Mouse (Mus musculus) gastrocnemius, adult 2 months (tissue): ENCODE results near the gene Sik2. TPM values are rescaled to one million over a fixed set of nuclear protein-coding genes. Genes with fewer than 3 reads are reported as not detected.

ENCODE experiments used
- DNase-seq: peaks from one replicate; pipeline ENCODE4 v3.0.0; 2022
- H3K27ac ChIP-seq: fragments of 200-600 bp; 2 replicates; pipeline ENCODE4 v1.8.1; 2022; ENCODE audit warnings: mild to moderate bottlenecking
- H3K4me3 ChIP-seq: fragments of 200-600 bp; 2 replicates; pipeline ENCODE4 v1.8.1; 2022; ENCODE audit warnings: mild to moderate bottlenecking, moderate library complexity
- CTCF ChIP-seq: fragments of 200-600 bp; IDR thresholded peaks from 2 replicates; pipeline ENCODE4 v1.8.1; 2022; ENCODE audit warnings: antibody characterized with exemption, mild to moderate bottlenecking, moderate library complexity
- intact Hi-C: fragments of 180-260 bp; cut with DNase I; formaldehyde crosslinking; loops from one replicate; pipeline ENCODE4 v1.15.1; 2025
- total RNA-seq, 2 experiments: library from RNA; stranded (reverse); gene quantifications; 2 replicates each; pipeline ENCODE4 v1.2.3; 2021

The Sik2 gene
- total RNA-seq, 2 experiments from 2014 or later, result 17.9 to 25.2 TPM

DNA sequence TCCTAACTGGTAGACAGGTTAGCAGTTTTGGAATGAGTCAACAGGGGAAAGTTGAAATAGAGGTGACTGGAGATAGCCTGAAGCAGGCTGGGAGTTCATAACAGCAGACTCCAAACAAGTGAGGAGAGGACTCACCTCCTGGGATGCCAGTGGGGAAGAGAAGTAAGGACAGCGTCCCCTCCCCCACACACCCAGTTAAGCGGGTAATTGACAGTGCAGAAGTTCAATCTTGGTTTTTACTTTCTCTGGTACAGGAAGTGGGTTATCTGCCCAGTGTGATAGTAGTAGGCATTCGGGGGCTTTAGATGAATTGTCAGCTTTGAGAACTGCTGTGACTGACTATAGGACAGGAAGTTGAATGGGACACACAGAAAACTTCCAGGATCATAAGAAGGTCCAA is 11.5 kb upstream of the Sik2 start:
- intact Hi-C loops, result no loop called here
- Histone ChIP-seq H3K27ac (no peak overlapping the region), H3K4me3 (no peak overlapping the region)
- DNase-seq, result no peak
- TF ChIP-seq CTCF, result no peak

DNA sequence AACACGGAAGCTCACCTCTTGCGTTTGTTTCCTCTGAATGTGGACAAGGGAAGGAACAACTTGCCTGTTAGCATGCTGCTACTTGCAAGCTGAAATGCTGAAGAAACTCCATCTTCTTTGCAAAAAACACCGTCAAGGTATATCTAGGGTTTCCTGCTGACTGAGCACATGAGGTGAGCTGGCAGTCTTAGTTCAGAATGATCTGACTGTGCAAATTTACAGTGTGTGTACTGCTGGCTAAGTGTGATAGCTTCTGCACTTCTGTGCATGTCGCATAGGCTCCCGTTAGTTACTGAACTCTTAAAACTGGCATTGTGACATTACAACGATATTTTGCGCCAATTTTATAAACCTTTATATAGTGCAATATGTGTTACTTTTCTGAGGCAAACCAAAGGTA is 10.8 kb upstream of the Sik2 start:
- TF ChIP-seq CTCF, result no peak
- intact Hi-C loops, result no loop called here
- H3K27ac ChIP-seq, result no peak overlapping the region
- no peak overlapping the region for H3K4me3 ChIP-seq
- no peak for DNase-seq

DNA sequence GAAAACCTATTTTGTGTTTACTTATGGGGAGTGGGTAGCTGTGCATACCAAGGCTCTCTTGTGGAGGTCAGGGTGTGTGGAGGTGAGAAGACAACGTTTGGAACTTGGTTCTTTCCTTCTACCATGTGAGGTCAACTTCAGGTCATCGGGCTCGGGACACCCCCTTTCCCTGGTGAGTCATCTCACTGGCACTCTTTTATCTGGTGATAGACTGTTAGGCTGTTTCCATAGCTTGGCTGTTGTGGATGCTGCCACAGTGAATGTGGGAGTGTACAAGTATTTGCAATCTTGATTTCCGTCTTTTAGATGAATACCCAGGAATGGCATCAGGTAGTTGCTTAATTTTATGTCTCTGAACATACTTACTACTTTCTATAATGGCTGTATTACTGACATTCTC is 6.9 kb upstream of the Sik2 start:
- intact Hi-C loops, result no loop called here
- no peak overlapping the region for H3K27ac ChIP-seq
- TF ChIP-seq CTCF, result no peak
- H3K4me3 ChIP-seq, result no peak overlapping the region
- no peak for DNase-seq

DNA sequence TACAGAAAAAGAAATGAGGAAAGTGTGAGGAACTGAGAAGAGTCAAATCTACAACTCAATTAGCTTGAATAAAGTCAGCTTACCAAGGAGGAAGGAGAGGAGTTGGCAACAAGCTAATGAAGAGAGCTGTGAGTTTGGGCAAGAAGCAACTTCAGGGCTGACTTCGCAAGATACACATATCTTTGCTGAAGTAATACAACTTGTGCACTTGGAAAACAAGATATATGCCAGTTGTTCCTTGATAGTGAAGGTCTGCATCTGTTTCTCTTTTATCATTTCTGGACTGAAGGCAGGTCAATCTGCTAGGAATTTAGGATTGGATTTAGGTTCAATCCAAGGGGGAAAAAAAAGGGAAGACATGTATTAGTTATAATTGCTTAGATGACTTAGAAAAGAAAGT is 4.8 kb upstream of the Sik2 start:
- intact Hi-C loops, result no loop called here

DNA sequence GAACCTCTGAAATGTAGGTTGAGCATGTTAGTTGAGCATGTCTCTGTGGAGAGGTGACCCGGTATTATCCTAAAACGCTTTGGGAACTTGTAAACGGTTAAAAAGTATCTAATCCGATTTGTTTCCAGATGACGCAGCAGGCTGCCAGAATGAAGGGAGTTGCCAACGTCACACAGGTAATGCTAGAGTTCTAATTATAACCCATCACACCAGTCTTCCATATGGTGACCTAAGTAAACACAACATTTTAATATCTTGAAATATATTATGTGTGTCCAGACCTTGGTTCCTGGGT is 730 bp upstream of the Sik2 start:
- intact Hi-C loops, result loop anchor here (1.0 to 2.0 kb wide), 2 partner anchors 160 to 207 kb away; no protein-coding TSS in a partner anchor
- DNase-seq, result peak; percentile 22

More for the DNA sequence above, 4.8 kb upstream of the Sik2 start:
- Histone ChIP-seq H3K27ac (no peak overlapping the region), H3K4me3 (no peak overlapping the region)
- TF ChIP-seq CTCF, result no peak
- no peak for DNase-seq

DNA sequence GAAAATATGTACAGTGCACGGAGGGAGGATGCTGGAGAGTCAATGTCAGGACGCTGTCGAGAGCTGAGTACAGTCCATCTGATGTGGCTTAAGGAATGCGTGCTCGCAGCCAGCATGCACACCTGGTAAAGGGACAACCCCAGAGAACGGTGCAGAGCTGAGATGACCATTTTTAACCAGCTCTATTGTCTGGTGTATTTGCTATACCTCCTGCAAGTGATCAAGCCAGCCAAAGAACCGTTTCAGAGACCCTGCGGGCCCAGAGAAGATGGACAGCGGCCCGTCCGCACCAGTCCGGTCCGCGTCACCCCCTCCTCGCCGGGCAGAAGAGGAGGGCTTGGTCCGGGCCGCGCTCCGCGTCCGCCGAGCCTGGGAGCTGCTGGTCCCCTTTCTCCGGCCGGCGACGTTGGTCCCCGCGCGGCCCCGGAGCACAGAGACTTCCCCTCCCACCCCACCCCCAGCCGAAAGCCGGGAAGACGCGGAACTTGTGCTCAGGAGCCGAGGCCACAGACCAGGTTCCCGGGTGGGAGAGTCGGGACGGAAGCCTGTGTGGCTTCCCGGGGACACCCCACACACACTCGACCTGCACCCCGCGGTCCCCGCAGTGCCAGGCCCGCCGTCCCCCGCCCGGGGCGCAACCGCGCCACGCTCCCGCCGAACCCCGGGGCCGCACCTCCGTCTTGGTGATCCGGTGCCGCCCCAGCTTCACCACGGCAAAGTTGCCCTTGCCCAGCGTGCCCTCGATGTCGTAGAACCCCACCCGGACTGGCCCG is 619 bp downstream of the Sik2 start:
- H3K4me3 ChIP-seq, result peak overlapping the region; percentile 92
- no peak for TF ChIP-seq CTCF
- DNase-seq, result no peak
- intact Hi-C loops, result loop anchor here (2.0 kb wide), 1 partner anchor 205 kb away; no protein-coding TSS in a partner anchor
- H3K27ac ChIP-seq, result peak overlapping the region; percentile 99

More for the DNA sequence above, 730 bp upstream of the Sik2 start:
- no peak overlapping the region; the same call in 1 of the 2 replicates for H3K27ac ChIP-seq
- TF ChIP-seq CTCF, result no peak
- H3K4me3 ChIP-seq, result peak overlapping the region; percentile 92

DNA sequence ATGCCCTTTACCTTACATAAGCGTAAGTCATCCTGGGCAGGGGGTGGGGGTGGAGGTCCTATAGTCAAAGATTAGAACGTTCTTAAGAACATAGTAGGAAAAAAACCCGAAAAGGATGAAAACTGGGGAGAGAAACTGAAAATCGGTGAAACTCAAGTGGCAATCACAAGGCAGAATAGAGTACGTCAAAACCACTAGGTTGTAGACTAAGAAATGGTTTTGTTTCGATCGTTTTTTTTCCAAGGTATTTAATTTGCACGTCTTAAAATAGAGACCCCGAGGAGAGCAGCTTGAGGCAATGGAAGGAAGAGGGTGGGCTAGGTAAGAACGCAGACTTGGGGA is 1.2 kb downstream of the Sik2 start:
- H3K4me3 ChIP-seq, result peak overlapping the region; percentile 92
- TF ChIP-seq CTCF, result no peak
- no peak for DNase-seq
- intact Hi-C loops, result loop anchor here (1.0 to 2.0 kb wide), 2 partner anchors 121 to 205 kb away; no protein-coding TSS in a partner anchor
- peak overlapping the region; percentile 99 for H3K27ac ChIP-seq

DNA sequence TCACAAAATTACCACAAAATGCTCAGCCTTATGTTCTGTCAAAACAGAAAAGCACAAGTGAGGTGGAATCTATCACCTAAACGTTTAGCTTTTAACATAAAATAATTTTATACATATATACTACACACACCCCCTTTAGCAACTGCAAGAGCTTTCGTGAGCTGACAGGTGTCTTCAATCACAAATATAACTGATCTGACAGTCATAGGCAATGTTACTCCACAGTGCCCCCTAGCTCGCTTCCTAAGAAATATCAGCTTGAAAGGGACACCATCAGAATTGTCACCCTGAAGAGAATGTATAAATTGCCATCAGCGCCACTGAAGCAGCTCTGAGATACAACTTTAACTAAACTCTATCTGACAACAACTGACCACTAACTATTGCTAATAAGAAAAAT is 2.0 kb downstream of the Sik2 start:
- intact Hi-C loops, result loop anchor here (1.0 kb wide), 1 partner anchor 121 kb away; no protein-coding TSS in a partner anchor
- H3K4me3 ChIP-seq, result peak overlapping the region; percentile 92

DNA sequence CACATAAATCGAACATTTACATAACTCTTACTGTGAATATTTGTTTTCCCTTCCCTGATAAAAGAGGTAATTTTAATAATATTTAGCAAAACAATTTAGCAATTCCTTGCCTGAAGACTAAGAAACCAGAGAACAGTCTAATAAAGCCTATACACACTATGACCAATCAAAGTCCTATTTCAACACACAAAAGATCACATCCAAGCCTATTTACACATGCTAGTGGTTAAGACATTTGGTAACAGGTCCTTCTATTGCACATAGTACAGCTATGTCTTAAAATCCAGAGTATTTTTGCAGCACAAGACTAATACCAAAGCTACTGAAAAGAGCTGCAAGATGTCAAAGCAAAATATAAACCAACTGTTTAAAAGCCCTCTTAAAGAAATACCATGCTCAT is 4.8 kb downstream of the Sik2 start:
- no peak for DNase-seq
- no peak overlapping the region for H3K4me3 ChIP-seq
- no peak for TF ChIP-seq CTCF
- intact Hi-C loops, result no loop called here
- no peak overlapping the region for H3K27ac ChIP-seq

More for the DNA sequence above, 2.0 kb downstream of the Sik2 start:
- H3K27ac ChIP-seq, result 0 out of 2 replicates have a peak overlapping the region, but pooled peaks have one; percentile 99
- peak; percentile 66 for DNase-seq
- TF ChIP-seq CTCF, result peak; percentile 84

DNA sequence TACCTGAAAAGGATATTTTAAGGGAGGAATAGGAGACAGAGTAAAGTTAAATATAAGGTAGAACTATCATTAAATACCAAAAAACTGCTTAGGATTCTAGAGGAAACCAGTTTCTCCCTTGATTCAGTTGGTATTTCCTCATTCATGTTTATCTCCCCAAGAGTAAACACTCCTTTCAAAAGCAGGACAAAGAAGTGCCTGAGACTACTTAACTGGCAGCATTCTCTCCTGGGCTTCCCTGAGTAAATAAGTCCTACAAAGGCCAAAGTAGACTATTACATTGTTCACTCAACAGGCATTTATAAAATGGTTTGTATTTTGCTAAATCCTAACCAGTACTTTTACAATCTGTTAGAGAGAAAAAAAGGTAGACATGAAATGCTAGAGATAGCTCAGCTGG is 22.2 kb downstream of the Sik2 start:
- DNase-seq, result no peak
- intact Hi-C loops, result no loop called here
- no peak for TF ChIP-seq CTCF
- H3K4me3 ChIP-seq, result no peak overlapping the region; the same call in 1 of the 2 replicates
- H3K27ac ChIP-seq, result peak overlapping the region; percentile 6; the same call in 1 of the 2 replicates

DNA sequence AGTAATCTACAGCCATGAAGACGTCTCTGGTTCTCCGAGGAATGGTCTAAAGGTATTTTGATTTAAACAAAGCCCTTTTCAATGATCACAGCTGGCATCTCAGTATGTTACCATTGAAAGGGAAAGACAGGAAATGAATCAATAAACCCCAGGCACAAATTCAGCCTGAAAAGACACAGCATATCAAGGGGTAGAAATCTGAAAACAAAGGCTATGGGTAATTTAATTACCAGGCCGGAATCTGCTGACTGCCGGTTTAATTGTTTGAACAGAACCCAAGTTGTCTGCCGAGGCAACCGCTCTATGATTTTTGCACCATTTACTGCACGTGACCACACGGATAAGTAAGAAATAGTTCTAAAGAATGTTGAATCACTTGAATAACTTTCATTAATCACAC is 22.8 kb downstream of the Sik2 start:
- DNase-seq, result no peak

DNA sequence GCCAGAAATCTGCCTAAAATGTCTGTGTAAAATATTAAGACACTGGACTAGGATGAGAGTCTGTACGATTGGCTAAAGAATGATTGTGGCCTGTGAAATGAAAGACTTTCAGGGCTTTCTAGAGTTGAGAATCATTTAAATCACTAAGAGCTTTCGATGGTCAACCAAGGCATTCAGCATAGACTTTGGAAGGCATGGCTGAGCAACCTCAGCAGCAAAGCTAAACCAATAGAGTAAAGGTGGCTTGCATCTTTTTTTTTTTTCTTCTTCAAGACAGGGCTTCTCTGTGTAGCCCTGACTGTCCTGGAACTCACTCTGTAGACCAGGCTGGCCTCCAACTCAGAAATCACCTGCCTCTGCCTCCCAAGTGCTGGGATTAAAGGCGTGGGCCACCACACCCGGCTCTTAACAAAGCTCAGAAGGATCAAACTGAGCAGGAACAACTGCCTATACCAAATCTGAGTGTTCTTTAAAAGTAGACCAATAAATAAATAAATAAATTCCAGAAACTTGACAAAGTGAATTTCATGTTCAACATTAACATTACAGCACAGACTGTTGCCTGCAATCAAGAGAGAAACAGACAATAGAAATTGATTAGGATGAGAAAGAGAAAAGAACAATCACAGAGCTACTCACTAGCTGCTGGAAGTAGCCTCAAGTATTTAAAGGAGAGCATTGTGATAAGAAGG is 27.2 kb downstream of the Sik2 start:
- Histone ChIP-seq H3K4me3 (no peak overlapping the region), H3K27ac (no peak overlapping the region)
- DNase-seq, result no peak
- intact Hi-C loops, result no loop called here
- no peak for TF ChIP-seq CTCF

More for the DNA sequence above, 22.8 kb downstream of the Sik2 start:
- Histone ChIP-seq H3K27ac (peak overlapping the region; percentile 20; the same call in 1 of the 2 replicates), H3K4me3 (peak overlapping the region; percentile 7; the same call in 1 of the 2 replicates)
- intact Hi-C loops, result no loop called here
- no peak for TF ChIP-seq CTCF

DNA sequence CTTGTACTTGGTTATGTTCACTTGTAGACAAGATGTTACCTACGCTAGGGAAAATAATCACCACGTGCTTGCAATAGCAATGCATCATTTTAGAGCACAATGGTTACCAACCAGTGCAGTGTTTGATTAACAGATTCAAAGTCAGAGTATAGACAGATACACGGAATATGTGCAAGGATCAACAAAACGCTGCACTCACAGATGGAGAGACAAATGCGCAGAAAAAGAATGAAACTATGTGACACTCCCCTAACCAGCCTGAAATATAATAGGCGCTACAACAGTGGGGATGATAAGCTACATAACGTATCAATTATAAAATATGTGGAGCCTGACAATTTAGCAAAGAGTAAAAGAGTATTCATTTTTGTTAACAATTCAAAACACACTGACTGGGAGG is 34.2 kb downstream of the Sik2 start:
- H3K4me3 ChIP-seq, result no peak overlapping the region
- no peak overlapping the region for H3K27ac ChIP-seq
- no peak for TF ChIP-seq CTCF
- intact Hi-C loops, result no loop called here
- DNase-seq, result no peak
